Comparison of ENCODE assay signal across 8 mouse cellular contexts in genomic region chr19:29361468-29362130, GRCm38 (mm10). TPM values are rescaled to one million over a fixed set of nuclear protein-coding genes. Genes with fewer than 3 reads are reported as not detected.
A peak's percentile ranks its signal among the peaks of the same experiment; 100 is the strongest.
DNase-seq lines count a peak whose midpoint lies in the region; ATAC-seq and TF ChIP-seq lines count a peak whose summit lies in the region.

No protein-coding gene starts in this region.

- intact Hi-C loops in left cerebral cortex, adult 2 months (cut with DNase I): loop anchor here (5.0 kb wide), 1 partner anchor 201 kb away; no protein-coding TSS in a partner anchor

- H3K9ac ChIP-seq in hindbrain, embryonic 16.5 days (ENCODE audit: low read depth, low read length): peak overlapping the region; percentile 91

- peak; percentile 86 for DNase-seq in T-cell, adult 2 months (ENCODE audit: low spot score)
- peak; percentile 92 for DNase-seq in cerebellum, postnatal 36 days
- peak; percentile 88 to 94 for DNase-seq in frontal cortex, postnatal 36 days (ENCODE audit: low spot score in 2 of 2)
- peak; percentile 85 to 91 for DNase-seq in left cerebral cortex, adult 2 months (ENCODE audit: extremely low spot score in 1 of 2, low spot score in 2 of 2)
- peak; percentile 93 to 94 for DNase-seq in right cerebral cortex, adult 2 months (ENCODE audit: low spot score in 2 of 2)
- peak; percentile 91 for DNase-seq in urinary bladder, postnatal 14 days (ENCODE audit: low spot score)

- peak overlapping the region; percentile 81 for H3K4me3 ChIP-seq in hindbrain, embryonic 16.5 days (ENCODE audit: low read length)
- H3K4me3 ChIP-seq in left cerebral cortex, adult 2 months: peak overlapping the region; percentile 88

- H3K27ac ChIP-seq in hindbrain, embryonic 16.5 days (ENCODE audit: low read depth, low read length): peak overlapping the region; percentile 82
- H3K27ac ChIP-seq in left cerebral cortex, adult 2 months: peak overlapping the region; percentile 87

- no peak for TF ChIP-seq CTCF in left cerebral cortex, adult 2 months (IDR thresholded peaks at IDR 0.05)

- H3K27me3 ChIP-seq in hindbrain, embryonic 16.5 days (replicated peaks; ENCODE audit: control insufficient read depth, insufficient read depth, low read length): no peaks in the 10 kb centered on the region

- H3K36me3 ChIP-seq in hindbrain, embryonic 16.5 days (ENCODE audit: control insufficient read depth, insufficient read depth, low read length): no peaks in the 10 kb centered on the region

- WGBS in hindbrain, embryonic 16.5 days: 1% methylated on average over 33 of the region's 33 CpGs

- H3K9me3 ChIP-seq in hindbrain, embryonic 16.5 days (ENCODE audit: control insufficient read depth, low read length): no peaks in the 10 kb centered on the region

- peak overlapping the region; percentile 71 for H3K4me2 ChIP-seq in hindbrain, embryonic 16.5 days (ENCODE audit: low read length)

- H3K4me1 ChIP-seq in hindbrain, embryonic 16.5 days (ENCODE audit: control insufficient read depth, insufficient read depth, low read depth, low read length): peaks cover 15% of the 10 kb centered on the region

- ATAC-seq in hindbrain, embryonic 16.5 days: peak; percentile 100
- ATAC-seq in megakaryocyte, adult 5-6 weeks (ENCODE audit: poor library complexity, severe bottlenecking): peak; percentile 99

RNA-seq across cellular contexts. Expression of gene Plgrkt, which starts 5.6 kb away (rescaled TPM):
- 66.4 and 71.9 TPM in 2 replicates for polyA plus RNA-seq in hindbrain, embryonic 16.5 days (2015; fragmentation: Nextera tagmentation; extraction: Ambion mirVana)
- 10 to 100 TPM; 27.6 to 29.3 TPM for total RNA-seq in left cerebral cortex, adult 2 months (2021)
- total RNA-seq in megakaryocyte, adult 5-6 weeks (2015): 66.4 and 70.8 TPM in 2 replicates
- total RNA-seq in megakaryocyte, adult 5-6 weeks (2017): 50.8 and 57.1 TPM in 2 replicates

RNA-seq across cellular contexts. Expression of gene Cd274, which starts 5.7 kb away (rescaled TPM):
- 0.56 and 0.76 TPM in 2 replicates for polyA plus RNA-seq in hindbrain, embryonic 16.5 days (2015; fragmentation: Nextera tagmentation; extraction: Ambion mirVana)
- 1 to 10 TPM in 1 of 2 experiments, under 1 TPM in 1; 0.89 to 1.3 TPM for total RNA-seq in left cerebral cortex, adult 2 months (2021)
- total RNA-seq in megakaryocyte, adult 5-6 weeks (2015): 4.1 and 5.6 TPM in 2 replicates
- total RNA-seq in megakaryocyte, adult 5-6 weeks (2017): 2.6 and 2.9 TPM in 2 replicates

RNA-seq across cellular contexts. Expression of gene Rln1, which starts 27.1 kb away (rescaled TPM):
- 3.5 and 4.6 TPM in 2 replicates for polyA plus RNA-seq in hindbrain, embryonic 16.5 days (2015; fragmentation: Nextera tagmentation; extraction: Ambion mirVana)
- total RNA-seq in left cerebral cortex, adult 2 months (2021): 1 to 10 TPM; 1.4 to 1.7 TPM
- total RNA-seq in megakaryocyte, adult 5-6 weeks (2015): not detected in 2 replicates
- total RNA-seq in megakaryocyte, adult 5-6 weeks (2017): not detected in 2 replicates

RNA-seq across cellular contexts. Expression of gene Insl6, which starts 36.4 kb away (rescaled TPM):
- 1.4 and 2.3 TPM in 2 replicates for polyA plus RNA-seq in hindbrain, embryonic 16.5 days (2015; fragmentation: Nextera tagmentation; extraction: Ambion mirVana)
- total RNA-seq in left cerebral cortex, adult 2 months (2021): under 1 TPM in 1 of 2 experiments, not detected in 1; 0.54 TPM
- total RNA-seq in megakaryocyte, adult 5-6 weeks (2015): not detected in 2 replicates
- 0.81 TPM in 1 of 2 replicates, not detected in the other for total RNA-seq in megakaryocyte, adult 5-6 weeks (2017)

RNA-seq across cellular contexts. Expression of gene Pdcd1lg2, which starts 49.1 kb away (rescaled TPM):
- polyA plus RNA-seq in hindbrain, embryonic 16.5 days (2015; fragmentation: Nextera tagmentation; extraction: Ambion mirVana): 0.09 and 0.12 TPM in 2 replicates
- under 1 TPM in 1 of 2 experiments, not detected in 1; 0.32 TPM for total RNA-seq in left cerebral cortex, adult 2 months (2021)
- 0.75 TPM in 1 of 2 replicates, not detected in the other for total RNA-seq in megakaryocyte, adult 5-6 weeks (2015)
- total RNA-seq in megakaryocyte, adult 5-6 weeks (2017): 0.44 and 1.8 TPM in 2 replicates

Comparison
In these comparisons a context has a peak if more than half of its experiments do, and no peak if none do; other contexts are left out.
1. Peak in every context shown above with its lines: DNase-seq, ATAC-seq, H3K4me3 ChIP-seq and H3K27ac ChIP-seq.